Mouse (Mus musculus): ENCODE measurements around the gene Tap2.

- no peak for TF ChIP-seq CTCF (IDR thresholded peaks at IDR 0.05; ENCODE audit: low read depth)
- TF ChIP-seq EP300 (IDR thresholded peaks at IDR 0.05; ENCODE audit: low read depth), result no peak
Measured at GRCm38 (mm10) chr17:34240916-34241315, 37.6 kb downstream of the Tap2 start.

Measured in liver, embryonic 14.5 days (tissue).